11 mouse cellular contexts compared by ENCODE assay signal in genomic region chr4:148249341-148249740, GRCm38 (mm10). TPM values are rescaled to one million over a fixed set of nuclear protein-coding genes. Genes with fewer than 3 reads are reported as not detected.
A peak's percentile ranks its signal among the peaks of the same experiment; 100 is the strongest.
DNase-seq lines count a peak whose midpoint lies in the region; ATAC-seq and TF ChIP-seq lines count a peak whose summit lies in the region.
"Had no signal": no experiment of that assay in that cellular context is flagged by ENCODE, and none has a peak within 500 bp of the region (broad histone marks: within the 10 kb centered on the region; RNA-seq: fewer than 3 reads in every experiment).

No protein-coding gene starts in this region.

- peaks cover 81% of the 10 kb centered on the region for H3K36me3 ChIP-seq in forebrain, postnatal 0 days (ENCODE audit: insufficient read depth)
- H3K36me3 ChIP-seq in forebrain, embryonic 14.5 days (ENCODE audit: control insufficient read depth, insufficient read depth, low read length) = peaks cover 78% of the 10 kb centered on the region
- peaks cover 90% of the 10 kb centered on the region for H3K36me3 ChIP-seq in midbrain, embryonic 14.5 days (ENCODE audit: control insufficient read depth, insufficient read depth, low read length)
- H3K36me3 ChIP-seq in midbrain, embryonic 13.5 days = peaks cover 99% of the 10 kb centered on the region
- H3K36me3 ChIP-seq: stomach, embryonic 15.5 days had no signal

- no peak for ATAC-seq in forebrain, postnatal 0 days
- no peak for ATAC-seq in forebrain, embryonic 14.5 days
- no peak for ATAC-seq in midbrain, embryonic 14.5 days (ENCODE audit: low FRiP score, low TSS enrichment)
- ATAC-seq in midbrain, embryonic 13.5 days = no peak

- H3K27ac ChIP-seq in forebrain, postnatal 0 days (ENCODE audit: low read depth, low read length) = no peak overlapping the region
- H3K27ac ChIP-seq in forebrain, embryonic 14.5 days (ENCODE audit: low read depth, low read length) = no peak overlapping the region
- H3K27ac ChIP-seq in midbrain, embryonic 14.5 days (replicated peaks; ENCODE audit: low read depth, low read length) = no peak overlapping the region
- H3K27ac ChIP-seq in midbrain, embryonic 13.5 days = no peak overlapping the region
- no peak overlapping the region for H3K27ac ChIP-seq in bone marrow macrophage, adult 2 months (ENCODE audit: insufficient read depth, low read depth, low read length)
- H3K27ac ChIP-seq: stomach, embryonic 15.5 days had no signal

- H3K9ac ChIP-seq in forebrain, postnatal 0 days = no peak overlapping the region
- H3K9ac ChIP-seq in forebrain, embryonic 14.5 days (ENCODE audit: low read length) = no peak overlapping the region
- no peak overlapping the region for H3K9ac ChIP-seq in midbrain, embryonic 14.5 days (replicated peaks; ENCODE audit: low read length)
- H3K9ac ChIP-seq in midbrain, embryonic 13.5 days (replicated peaks) = no peak overlapping the region
- H3K9ac ChIP-seq: stomach, embryonic 15.5 days had no signal

- H3K4me1 ChIP-seq in forebrain, postnatal 0 days (ENCODE audit: insufficient read depth) = no peaks in the 10 kb centered on the region
- H3K4me1 ChIP-seq in forebrain, embryonic 14.5 days (ENCODE audit: control insufficient read depth, insufficient read depth, low read length) = no peaks in the 10 kb centered on the region
- H3K4me1 ChIP-seq in midbrain, embryonic 14.5 days (ENCODE audit: control insufficient read depth, insufficient read depth, low read length) = no peaks in the 10 kb centered on the region
- no peaks in the 10 kb centered on the region for H3K4me1 ChIP-seq in midbrain, embryonic 13.5 days (replicated peaks)
- peaks cover 8% of the 10 kb centered on the region for H3K4me1 ChIP-seq in bone marrow macrophage, adult 2 months (ENCODE audit: control insufficient read depth, insufficient read depth, low read length)
- H3K4me1 ChIP-seq: stomach, embryonic 15.5 days had no signal

- TF ChIP-seq CTCF in forebrain, postnatal 0 days (IDR thresholded peaks at IDR 0.05; ENCODE audit: low read depth) = peak; percentile 39
- peak; percentile 58 for TF ChIP-seq CTCF in bone marrow macrophage, adult 2 months (IDR thresholded peaks at IDR 0.05; ENCODE audit: low read depth, low read length)

- no peaks in the 10 kb centered on the region for H3K9me3 ChIP-seq in forebrain, postnatal 0 days (ENCODE audit: low read length)
- H3K9me3 ChIP-seq in forebrain, embryonic 14.5 days (replicated peaks; ENCODE audit: control insufficient read depth, low read length) = peaks cover 8% of the 10 kb centered on the region; the same call in 1 of the 2 replicates
- peaks cover 9% of the 10 kb centered on the region; the same call in 1 of the 2 replicates for H3K9me3 ChIP-seq in midbrain, embryonic 14.5 days (ENCODE audit: control insufficient read depth, low read length)
- H3K9me3 ChIP-seq in midbrain, embryonic 13.5 days = peaks cover 7% of the 10 kb centered on the region; the same call in 1 of the 2 replicates
- H3K9me3 ChIP-seq: stomach, embryonic 15.5 days had no signal

- TF ChIP-seq POLR2A in bone marrow macrophage, adult 2 months (IDR thresholded peaks at IDR 0.05; ENCODE audit: borderline replicate concordance, low read depth, low read length) = no peak

- WGBS in forebrain, postnatal 0 days = 46% methylated on average over 10 of the region's 10 CpGs
- WGBS in forebrain, embryonic 14.5 days = 44% methylated on average over 10 of the region's 10 CpGs
- WGBS in midbrain, embryonic 14.5 days = 50% methylated on average over 10 of the region's 10 CpGs
- WGBS in midbrain, embryonic 13.5 days = 51% methylated on average over 10 of the region's 10 CpGs

- H3K27me3 ChIP-seq in forebrain, postnatal 0 days (ENCODE audit: insufficient read depth, low read length) = no peaks in the 10 kb centered on the region
- no peaks in the 10 kb centered on the region for H3K27me3 ChIP-seq in forebrain, embryonic 14.5 days (replicated peaks; ENCODE audit: control insufficient read depth, insufficient read depth, low read length)
- no peaks in the 10 kb centered on the region for H3K27me3 ChIP-seq in midbrain, embryonic 14.5 days (ENCODE audit: control insufficient read depth, insufficient read depth, low read length)
- no peaks in the 10 kb centered on the region for H3K27me3 ChIP-seq in midbrain, embryonic 13.5 days
- H3K27me3 ChIP-seq: stomach, embryonic 15.5 days had no signal

- H3K4me2 ChIP-seq in forebrain, postnatal 0 days (ENCODE audit: low read depth) = no peak overlapping the region
- no peak overlapping the region for H3K4me2 ChIP-seq in forebrain, embryonic 14.5 days (ENCODE audit: low read length)
- H3K4me2 ChIP-seq in midbrain, embryonic 14.5 days (ENCODE audit: low read length) = no peak overlapping the region
- no peak overlapping the region for H3K4me2 ChIP-seq in midbrain, embryonic 13.5 days (replicated peaks)
- H3K4me2 ChIP-seq: heart, embryonic 11.5 days; stomach, embryonic 15.5 days had no signal

- no peak for DNase-seq in forebrain, postnatal 0 days
- no peak for DNase-seq in forebrain, embryonic 14.5 days (ENCODE audit: low spot score)
- peak; percentile 38 for DNase-seq in midbrain, embryonic 14.5 days
- peak; percentile 7 for DNase-seq in lung, postnatal 36 days
- no peak for DNase-seq in right cerebral cortex, postnatal 25 days
- no peak for DNase-seq in left cerebral cortex, adult 9 months (ENCODE audit: low spot score in 2 of 2)
- DNase-seq: layer of hippocampus, postnatal 36 days had no signal

- no peak overlapping the region for H3K4me3 ChIP-seq in forebrain, postnatal 0 days (ENCODE audit: low read depth, low read length)
- H3K4me3 ChIP-seq in forebrain, embryonic 14.5 days (ENCODE audit: low read depth, low read length) = no peak overlapping the region
- H3K4me3 ChIP-seq in midbrain, embryonic 14.5 days (replicated peaks; ENCODE audit: low read depth, low read length) = no peak overlapping the region
- H3K4me3 ChIP-seq in midbrain, embryonic 13.5 days (replicated peaks) = no peak overlapping the region
- no peak overlapping the region for H3K4me3 ChIP-seq in bone marrow macrophage, adult 2 months (ENCODE audit: insufficient read depth, low read length)
- H3K4me3 ChIP-seq: stomach, embryonic 15.5 days had no signal

RNA-seq across cellular contexts. Expression of gene Disp3, which starts 38.4 kb away (rescaled TPM):
- 13.2 and 17.3 TPM in 2 replicates for total RNA-seq in forebrain, postnatal 0 days (2014; rRNA removed)
- polyA plus RNA-seq in forebrain, postnatal 0 days (2015; fragmentation: Nextera tagmentation; extraction: Ambion mirVana) = 4.1 and 6.1 TPM in 2 replicates
- 7.2 and 9.5 TPM in 2 replicates for polyA plus RNA-seq in forebrain, embryonic 14.5 days (2014; fragmentation: Nextera tagmentation; extraction: Ambion mirVana)
- polyA plus RNA-seq in midbrain, embryonic 14.5 days (2014; fragmentation: Nextera tagmentation; extraction: Ambion mirVana) = 10.6 and 11.8 TPM in 2 replicates
- 11.1 and 12.0 TPM in 2 replicates for polyA plus RNA-seq in midbrain, embryonic 13.5 days (2015; fragmentation: Nextera tagmentation; extraction: Ambion mirVana)
- not detected in 2 replicates for polyA plus RNA-seq in bone marrow macrophage, adult 2 months (2012; ENCODE audit: insufficient read depth, insufficient read length, missing spikeins)
- polyA plus RNA-seq: heart, embryonic 11.5 days had no signal

Comparison
In these comparisons a context has a peak if more than half of its experiments do, and no peak if none do; other contexts are left out.
1. DNase-seq: peak in midbrain, embryonic 14.5 days (single experiment) and lung, postnatal 36 days (single experiment); none in forebrain, postnatal 0 days (single experiment), forebrain, embryonic 14.5 days (single experiment), right cerebral cortex, postnatal 25 days (single experiment) and left cerebral cortex, adult 9 months (0 of 2).